Mouse (Mus musculus): ENCODE data around the gene Hoxb2. TPM values are rescaled to one million over a fixed set of nuclear protein-coding genes. Genes with fewer than 3 reads are reported as not detected.

The Hoxb2 gene
- polyA plus RNA-seq, 1 experiment = not detected

DNA sequence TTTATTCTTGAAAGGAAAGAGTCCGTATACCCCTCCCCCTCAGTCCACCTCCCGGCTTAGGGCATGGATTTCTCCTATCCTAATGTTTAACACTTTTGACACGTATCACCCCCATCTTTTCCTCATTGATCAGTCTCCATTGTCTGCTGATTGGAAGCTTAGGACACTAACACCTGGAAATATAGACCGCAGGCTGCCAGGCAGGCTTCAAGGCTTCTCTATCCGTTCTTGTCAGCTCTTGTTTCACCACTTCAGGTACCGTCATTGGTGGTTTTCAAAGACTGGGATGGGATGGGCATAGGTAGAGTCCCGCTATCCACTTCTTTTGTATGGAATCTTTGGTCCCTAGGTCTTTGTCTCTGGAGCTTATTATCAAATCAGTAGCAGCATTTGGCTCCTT, 23.2 kb upstream of the Hoxb2 start:
- Histone ChIP-seq H3K27me3 (ENCODE audit: control insufficient read depth, insufficient read depth, insufficient read length) (peaks cover 78% of the 10 kb centered on the region), H3ac (ENCODE audit: control insufficient read depth, insufficient read length, low read depth) (no peak overlapping the region), H3K79me3 (ENCODE audit: low read depth) (no peaks in the 10 kb centered on the region), H3K79me2 (ENCODE audit: control insufficient read depth, insufficient read depth) (no peaks in the 10 kb centered on the region), H3K4me3 (ENCODE audit: insufficient read depth, poor library complexity, severe bottlenecking) (no peak overlapping the region), H3K36me3 (ENCODE audit: control insufficient read depth, insufficient read depth) (no peaks in the 10 kb centered on the region)
- TF ChIP-seq MYOG (IDR thresholded peaks at IDR 0.05; ENCODE audit: control insufficient read depth, extremely low read depth, insufficient read length) (no peak), CTCF (IDR thresholded peaks at IDR 0.05; ENCODE audit: control insufficient read depth, insufficient read depth, insufficient read length) (no peak), USF1 (IDR thresholded peaks at IDR 0.05; ENCODE audit: low read depth) (no peak), FOSL1 (IDR thresholded peaks at IDR 0.05; ENCODE audit: insufficient read depth, low read length, poor library complexity, severe bottlenecking) (no peak), MAX (IDR thresholded peaks at IDR 0.05) (no peak), CEBPB (IDR thresholded peaks at IDR 0.05; ENCODE audit: low read depth) (no peak), MYOD1 (IDR thresholded peaks at IDR 0.05; ENCODE audit: control insufficient read depth, insufficient read length, low read depth) (no peak)

DNA sequence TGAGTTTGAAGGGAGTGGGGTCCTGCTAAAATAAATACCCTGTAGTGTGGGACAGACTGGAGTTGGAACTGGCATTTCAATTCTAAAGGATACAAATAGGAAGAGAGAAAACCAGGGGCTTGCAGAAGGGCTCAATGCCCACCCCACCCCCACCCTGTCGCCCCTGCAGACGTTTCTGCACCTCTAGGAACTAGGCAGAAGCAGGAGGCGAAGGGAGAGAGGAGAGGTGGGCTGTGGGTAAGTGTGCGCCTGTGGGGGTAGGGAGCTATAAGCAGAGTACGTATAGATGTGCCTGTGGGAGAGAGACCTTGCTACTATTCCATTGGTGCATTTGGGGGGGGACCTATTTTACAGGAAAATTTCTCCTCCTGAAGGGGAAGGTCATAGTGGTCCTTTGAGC, 22.6 kb upstream of the Hoxb2 start:
- H3K27me3 ChIP-seq (ENCODE audit: control insufficient read depth, insufficient read depth, insufficient read length) = peaks cover 82% of the 10 kb centered on the region
- H3ac ChIP-seq (ENCODE audit: control insufficient read depth, insufficient read length, low read depth) = no peak overlapping the region
- no peaks in the 10 kb centered on the region for H3K36me3 ChIP-seq (ENCODE audit: control insufficient read depth, insufficient read depth)
- no peaks in the 10 kb centered on the region for H3K79me2 ChIP-seq (ENCODE audit: control insufficient read depth, insufficient read depth)
- TF ChIP-seq MYOG (IDR thresholded peaks at IDR 0.05; ENCODE audit: control insufficient read depth, extremely low read depth, insufficient read length) = no peak
- TF ChIP-seq CEBPB (IDR thresholded peaks at IDR 0.05; ENCODE audit: low read depth) = no peak
- no peak for TF ChIP-seq MYOD1 (IDR thresholded peaks at IDR 0.05; ENCODE audit: control insufficient read depth, insufficient read length, low read depth)
- no peak for TF ChIP-seq USF1 (IDR thresholded peaks at IDR 0.05; ENCODE audit: low read depth)
- H3K4me3 ChIP-seq (ENCODE audit: insufficient read depth, poor library complexity, severe bottlenecking) = no peak overlapping the region
- H3K79me3 ChIP-seq (ENCODE audit: low read depth) = no peaks in the 10 kb centered on the region

DNA sequence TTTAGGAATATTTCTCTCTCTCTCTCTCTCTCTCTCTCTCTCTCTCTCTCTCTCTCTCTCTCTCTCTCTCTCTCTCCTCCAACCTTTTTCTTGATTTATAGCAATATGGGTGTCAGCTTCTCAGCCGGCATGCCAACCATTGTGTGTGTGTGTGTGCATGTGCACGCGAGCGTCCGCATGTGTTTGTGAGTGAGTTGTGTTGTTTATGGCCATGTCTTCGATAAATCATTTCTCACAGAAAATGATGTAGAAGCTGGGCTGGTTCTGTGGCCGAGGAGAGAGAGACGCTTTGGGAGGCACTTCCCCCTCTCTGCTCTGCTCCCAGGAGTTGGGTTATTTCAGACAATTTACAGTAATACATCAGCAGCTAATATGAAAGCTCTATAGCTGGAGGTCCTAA, 21.7 kb upstream of the Hoxb2 start:
- Histone ChIP-seq H3K79me3 (ENCODE audit: low read depth) (no peaks in the 10 kb centered on the region), H3K27me3 (ENCODE audit: control insufficient read depth, insufficient read depth, insufficient read length) (peaks cover 86% of the 10 kb centered on the region), H3K79me2 (ENCODE audit: control insufficient read depth, insufficient read depth) (no peaks in the 10 kb centered on the region), H3K36me3 (ENCODE audit: control insufficient read depth, insufficient read depth) (no peaks in the 10 kb centered on the region), H3ac (ENCODE audit: control insufficient read depth, insufficient read length, low read depth) (no peak overlapping the region), H3K4me3 (ENCODE audit: insufficient read depth, poor library complexity, severe bottlenecking) (no peak overlapping the region)
- TF ChIP-seq MYOD1 (IDR thresholded peaks at IDR 0.05; ENCODE audit: control insufficient read depth, insufficient read length, low read depth) (no peak), CEBPB (IDR thresholded peaks at IDR 0.05; ENCODE audit: low read depth) (no peak)

DNA sequence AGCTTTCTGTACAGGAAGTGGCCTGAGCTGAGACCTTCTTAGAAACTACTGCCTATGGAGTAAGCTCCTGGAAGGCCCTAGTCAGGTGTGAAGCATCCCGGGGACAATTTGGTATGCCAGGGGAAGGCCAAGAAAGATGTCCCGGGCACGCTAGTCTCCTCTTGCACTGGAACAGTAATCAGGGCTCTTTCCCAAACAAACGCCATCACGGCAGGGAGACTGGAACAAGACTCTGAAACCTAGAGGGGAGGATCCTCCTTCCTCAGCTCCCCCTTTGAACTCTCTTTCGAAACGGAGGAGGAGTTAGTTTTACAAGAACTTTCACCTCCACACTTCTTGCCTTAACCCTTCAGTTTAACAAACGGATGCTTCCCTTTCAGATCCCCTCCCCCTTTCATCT, 18.2 kb upstream of the Hoxb2 start:
- no peak overlapping the region for H3K4me3 ChIP-seq (ENCODE audit: insufficient read depth, poor library complexity, severe bottlenecking)
- no peaks in the 10 kb centered on the region for H3K79me2 ChIP-seq (ENCODE audit: control insufficient read depth, insufficient read depth)
- no peaks in the 10 kb centered on the region for H3K36me3 ChIP-seq (ENCODE audit: control insufficient read depth, insufficient read depth)
- H3ac ChIP-seq (ENCODE audit: control insufficient read depth, insufficient read length, low read depth) = no peak overlapping the region
- H3K79me3 ChIP-seq (ENCODE audit: low read depth) = no peaks in the 10 kb centered on the region
- H3K27me3 ChIP-seq (ENCODE audit: control insufficient read depth, insufficient read depth, insufficient read length) = peaks cover 88% of the 10 kb centered on the region
- TF ChIP-seq MYOG (IDR thresholded peaks at IDR 0.05; ENCODE audit: control insufficient read depth, extremely low read depth, insufficient read length) (no peak), MAX (IDR thresholded peaks at IDR 0.05) (no peak), FOSL1 (IDR thresholded peaks at IDR 0.05; ENCODE audit: insufficient read depth, low read length, poor library complexity, severe bottlenecking) (no peak), CTCF (IDR thresholded peaks at IDR 0.05; ENCODE audit: control insufficient read depth, insufficient read depth, insufficient read length) (no peak), USF1 (IDR thresholded peaks at IDR 0.05; ENCODE audit: low read depth) (no peak), CEBPB (IDR thresholded peaks at IDR 0.05; ENCODE audit: low read depth) (no peak), MYOD1 (IDR thresholded peaks at IDR 0.05; ENCODE audit: control insufficient read depth, insufficient read length, low read depth) (no peak)

DNA sequence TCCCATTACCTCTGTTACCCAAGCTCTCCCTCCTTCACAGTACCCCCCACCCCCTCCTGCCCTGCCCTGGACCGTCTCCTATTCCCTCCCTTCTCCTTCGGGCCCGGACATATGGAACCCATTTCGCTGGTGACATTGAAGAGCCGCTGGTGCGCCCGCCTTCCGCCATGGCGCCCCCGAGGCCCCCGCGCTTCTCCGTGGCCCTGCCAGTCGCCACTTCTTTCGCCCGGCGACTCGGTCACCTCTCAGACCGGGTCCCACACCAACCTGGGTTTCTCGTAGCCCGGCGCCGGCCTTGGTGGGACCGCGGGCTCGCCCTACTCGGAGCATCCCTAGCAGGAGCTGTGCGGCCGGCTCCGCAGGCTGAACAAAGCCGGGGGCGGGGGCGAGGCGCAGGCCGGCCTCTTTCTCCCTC, 17.7 kb upstream of the Hoxb2 start:
- Histone ChIP-seq H3K4me3 (ENCODE audit: insufficient read depth, poor library complexity, severe bottlenecking) (no peak overlapping the region), H3K36me3 (ENCODE audit: control insufficient read depth, insufficient read depth) (no peaks in the 10 kb centered on the region), H3K79me2 (ENCODE audit: control insufficient read depth, insufficient read depth) (no peaks in the 10 kb centered on the region), H3ac (ENCODE audit: control insufficient read depth, insufficient read length, low read depth) (no peak overlapping the region), H3K27me3 (ENCODE audit: control insufficient read depth, insufficient read depth, insufficient read length) (peaks cover 89% of the 10 kb centered on the region), H3K79me3 (ENCODE audit: low read depth) (no peaks in the 10 kb centered on the region)
- TF ChIP-seq FOSL1 (IDR thresholded peaks at IDR 0.05; ENCODE audit: insufficient read depth, low read length, poor library complexity, severe bottlenecking) (no peak), MAX (IDR thresholded peaks at IDR 0.05) (no peak), MYOD1 (IDR thresholded peaks at IDR 0.05; ENCODE audit: control insufficient read depth, insufficient read length, low read depth) (no peak), CEBPB (IDR thresholded peaks at IDR 0.05; ENCODE audit: low read depth) (no peak), USF1 (IDR thresholded peaks at IDR 0.05; ENCODE audit: low read depth) (no peak), MYOG (IDR thresholded peaks at IDR 0.05; ENCODE audit: control insufficient read depth, extremely low read depth, insufficient read length) (no peak), CTCF (IDR thresholded peaks at IDR 0.05; ENCODE audit: control insufficient read depth, insufficient read depth, insufficient read length) (no peak)

DNA sequence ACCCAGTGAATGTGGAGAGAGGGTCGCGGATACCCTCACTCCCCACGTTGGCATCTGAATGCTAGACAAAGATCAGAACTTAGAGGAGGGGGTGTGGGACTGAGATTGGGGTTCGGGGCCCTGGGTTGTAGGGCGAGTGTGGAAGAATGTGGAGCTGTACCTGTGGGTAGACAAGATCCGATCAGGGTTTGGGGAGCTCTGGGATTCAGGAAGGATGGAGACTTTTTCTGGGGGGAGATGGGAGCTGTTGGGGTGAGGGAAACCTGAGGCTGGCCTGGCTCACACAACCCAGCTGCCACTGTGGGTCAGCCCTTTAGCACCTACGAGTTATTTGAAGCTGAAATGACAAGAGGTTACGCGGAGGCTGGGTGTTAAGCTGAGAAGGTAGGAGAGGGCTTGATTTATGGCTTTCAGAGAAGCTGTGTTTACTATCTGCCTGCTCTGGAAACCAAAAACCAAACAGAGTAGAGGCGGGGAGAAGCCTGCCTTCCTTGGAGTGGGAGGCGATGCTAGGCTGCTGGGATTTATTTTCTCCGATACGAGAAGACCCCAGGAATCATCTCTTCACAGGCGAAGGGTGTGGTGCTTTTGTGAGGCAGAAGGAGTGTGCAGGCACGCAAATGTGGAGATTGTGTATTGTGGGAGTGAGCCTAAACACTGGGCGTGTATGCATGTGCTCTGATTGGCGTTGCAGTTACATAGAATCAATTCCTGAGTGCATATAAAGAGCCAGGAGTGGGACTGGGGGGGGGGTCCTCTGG, 16.9 kb upstream of the Hoxb2 start:
- Histone ChIP-seq H3ac (ENCODE audit: control insufficient read depth, insufficient read length, low read depth) (no peak overlapping the region), H3K27me3 (ENCODE audit: control insufficient read depth, insufficient read depth, insufficient read length) (peaks cover 92% of the 10 kb centered on the region), H3K79me2 (ENCODE audit: control insufficient read depth, insufficient read depth) (no peaks in the 10 kb centered on the region), H3K79me3 (ENCODE audit: low read depth) (no peaks in the 10 kb centered on the region), H3K4me3 (ENCODE audit: insufficient read depth, poor library complexity, severe bottlenecking) (no peak overlapping the region), H3K36me3 (ENCODE audit: control insufficient read depth, insufficient read depth) (no peaks in the 10 kb centered on the region)
- TF ChIP-seq MAX (IDR thresholded peaks at IDR 0.05) = no peak

All from C2C12 (cell line).